Mouse (Mus musculus) kidney, embryonic 16.5 days (tissue): Measurements from ENCODE around the gene Cyp11a1. TPM values are rescaled to one million over a fixed set of nuclear protein-coding genes. Genes with fewer than 3 reads are reported as not detected.

ENCODE experiments used
- ATAC-seq: fragments of 200-750 bp; cut with Nextera tagmentation; 2 replicates; pipeline ENCODE4 v1.8.0; 2017; ENCODE audit warnings: moderate TSS enrichment; ENCODE audit not compliant: low FRiP score, low TSS enrichment
- H3K27ac ChIP-seq: fragments of 300-500 bp; sonication (generic); 2 replicates; pipeline ENCODE4 v1.5.1; 2014; ENCODE audit warnings: low read length
- H3K27me3 ChIP-seq: fragments of 300-500 bp; sonication (generic); 2 replicates; pipeline ENCODE4 v1.6.1; 2014; ENCODE audit warnings: low read length, control low read depth, mixed read lengths; ENCODE audit not compliant: insufficient read depth
- H3K36me3 ChIP-seq: fragments of 300-500 bp; sonication (generic); 2 replicates; pipeline ENCODE4 v1.6.1; 2014; ENCODE audit warnings: low read length, control low read depth, mixed read lengths; ENCODE audit not compliant: insufficient read depth
- H3K4me1 ChIP-seq: fragments of 300-500 bp; sonication (generic); 2 replicates; pipeline ENCODE4 v1.6.1; 2014; ENCODE audit warnings: low read length, control low read depth, mixed read lengths; ENCODE audit not compliant: insufficient read depth
- H3K4me2 ChIP-seq: fragments of 300-500 bp; sonication (generic); replicated peaks from 2 replicates; pipeline ENCODE4 v1.6.1; 2014; ENCODE audit warnings: low read depth, low read length
- H3K4me3 ChIP-seq: fragments of 300-500 bp; sonication (generic); 2 replicates; pipeline ENCODE4 v1.5.1; 2014; ENCODE audit warnings: mild to moderate bottlenecking, low read length
- H3K9ac ChIP-seq: fragments of 300-500 bp; sonication (generic); replicated peaks from 2 replicates; pipeline ENCODE4 v1.6.1; 2014; ENCODE audit warnings: low read length
- H3K9me3 ChIP-seq: fragments of 300-500 bp; sonication (generic); 2 replicates; pipeline ENCODE4 v1.6.1; 2016; ENCODE audit warnings: low read length, control low read depth
- WGBS: fragments of 180-500 bp; shearing (Covaris S2); extraction: QIAGEN DNeasy Blood & Tissue Kit; methylation state at CpG from one replicate; pipeline ENCODE4 v1.1.7; 2014; 5-methylcytosine and 5-hydroxymethylcytosine counted together
- polyA plus RNA-seq: library from polyadenylated mRNA; unstranded; fragments of >200 nt; fragmentation: Nextera tagmentation; extraction: Ambion mirVana; gene quantifications from 2 replicates; pipeline ENCODE4 v1.2.1, GENCODE M21; 2015

Cyp11a1 gene
- polyA plus RNA-seq, result 25.0 and 45.7 TPM in 2 replicates

DNA sequence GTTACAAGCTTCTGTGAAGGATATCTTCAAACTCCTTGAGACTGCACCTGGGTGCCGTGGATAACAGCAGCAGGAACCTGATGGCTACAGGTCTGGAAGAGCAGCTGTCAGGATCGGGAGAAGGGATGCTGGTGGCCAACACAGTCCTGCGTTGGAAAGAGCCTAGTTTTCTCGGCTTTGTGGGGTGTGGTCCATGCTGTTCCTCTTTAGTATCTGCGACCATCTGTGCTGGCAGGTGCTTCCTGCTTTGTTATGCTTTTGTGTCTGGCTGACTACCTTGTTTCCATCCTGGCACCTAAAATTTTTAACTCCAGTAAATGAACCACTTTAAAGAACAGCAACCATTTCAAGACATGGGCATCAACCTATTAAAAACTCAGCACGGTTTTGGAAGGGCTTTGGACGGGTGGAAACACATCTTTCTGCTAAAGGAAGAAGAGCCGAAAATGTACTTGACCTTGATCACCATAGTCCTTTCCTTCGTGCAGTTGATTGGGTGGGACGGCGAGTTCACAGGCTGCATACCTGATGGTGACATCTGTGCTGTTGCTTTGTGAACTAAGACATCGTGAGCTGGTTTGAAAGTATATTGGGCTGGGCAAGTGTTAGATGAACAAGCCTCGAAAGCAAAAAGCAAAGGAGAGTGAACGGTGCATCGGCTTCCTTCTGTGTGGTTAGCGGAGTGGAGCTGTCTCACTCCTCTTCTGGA is at the start of gene Cyp11a1:
Gene Cyp11a1 (plus strand): TSS at position 659 of the 709 bp plus-strand sequence.
- Histone ChIP-seq H3K4me1 (peaks cover 14% of the 10 kb centered on the region), H3K4me3 (no peak within 1 kb of the TSS), H3K9me3 (no peaks in the 10 kb centered on the region), H3K4me2 (no peak within 1 kb of the TSS), H3K9ac (no peak within 1 kb of the TSS), H3K27ac (no peak within 1 kb of the TSS), H3K36me3 (no peaks in the 10 kb centered on the region), H3K27me3 (no peaks in the 10 kb centered on the region)
- ATAC-seq, result no peak
- WGBS, result 84% methylated on average over 16 of the region's 16 CpGs

DNA sequence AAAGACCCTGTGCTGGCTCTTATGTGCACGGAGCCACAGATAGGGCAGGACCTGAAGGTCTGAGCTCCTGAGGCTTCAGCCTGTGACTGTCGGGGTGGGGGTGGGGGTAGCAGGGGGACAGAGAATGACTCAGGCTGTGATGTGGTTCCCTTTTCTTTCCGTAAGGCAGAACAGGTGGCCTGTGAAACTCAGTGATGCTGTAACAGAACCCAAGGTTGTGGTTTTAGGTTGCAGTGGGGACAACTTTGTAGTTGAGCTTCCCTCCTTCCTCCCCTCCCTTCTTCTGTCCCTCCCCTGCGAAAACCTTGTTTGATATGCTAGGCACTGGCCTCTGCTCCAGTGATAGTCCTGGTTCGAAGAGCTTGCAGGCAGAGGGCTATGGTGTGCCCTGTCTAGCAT is 49.4 kb upstream of the Cyp11a1 start:
- Histone ChIP-seq H3K4me1 (peaks cover 15% of the 10 kb centered on the region), H3K4me2 (no peak overlapping the region), H3K9ac (no peak overlapping the region), H3K9me3 (no peaks in the 10 kb centered on the region), H3K27me3 (no peaks in the 10 kb centered on the region), H3K27ac (no peak overlapping the region), H3K36me3 (no peaks in the 10 kb centered on the region), H3K4me3 (no peak overlapping the region)
- WGBS, result 64% methylated on average over 5 of the region's 5 CpGs
- ATAC-seq, result no peak

DNA sequence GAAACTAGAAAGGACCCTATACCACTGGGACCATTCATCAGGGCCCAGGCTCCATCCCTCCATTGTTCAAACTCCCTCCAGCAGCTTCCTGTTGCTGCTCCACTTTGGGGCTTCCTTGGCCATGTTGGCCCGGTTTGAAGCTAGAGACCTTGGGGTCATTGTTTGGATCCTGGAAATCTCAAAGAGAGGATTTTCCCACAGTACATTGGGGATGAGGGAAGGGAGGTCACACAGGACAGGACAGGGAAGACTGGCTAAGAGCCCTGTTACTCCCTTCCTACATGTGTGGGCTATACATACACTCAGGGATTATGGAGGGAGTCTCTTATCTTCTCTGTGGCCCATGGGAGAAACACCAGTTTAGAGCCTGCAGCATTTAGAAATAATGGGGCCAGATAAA is 47.6 kb upstream of the Cyp11a1 start:
- H3K9me3 ChIP-seq, result no peaks in the 10 kb centered on the region
- WGBS, result 81% methylated on average over 1 of the region's 1 CpGs
- H3K4me3 ChIP-seq, result no peak overlapping the region
- H3K4me1 ChIP-seq, result peaks cover 16% of the 10 kb centered on the region
- no peaks in the 10 kb centered on the region for H3K27me3 ChIP-seq
- H3K27ac ChIP-seq, result no peak overlapping the region
- H3K9ac ChIP-seq, result no peak overlapping the region
- ATAC-seq, result no peak
- H3K36me3 ChIP-seq, result no peaks in the 10 kb centered on the region
- H3K4me2 ChIP-seq, result no peak overlapping the region

DNA sequence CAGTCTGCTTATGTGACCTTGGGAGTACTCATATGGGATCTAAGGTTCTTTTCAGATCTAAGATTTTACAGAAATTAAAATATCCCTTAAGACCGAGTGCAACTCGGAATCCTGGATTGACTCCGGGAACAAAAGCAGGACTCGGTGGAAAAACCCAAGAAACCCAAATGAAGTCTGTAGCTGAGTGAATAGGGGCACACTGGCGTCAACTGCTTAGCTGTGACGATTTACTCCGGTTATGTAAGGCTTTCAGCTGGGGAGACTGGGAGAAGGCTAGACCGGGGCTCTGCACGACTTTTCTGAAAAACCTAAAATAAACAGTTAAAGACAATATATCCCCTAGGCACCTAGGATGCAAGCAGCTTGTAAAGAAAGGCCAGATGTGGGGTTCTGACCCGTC is 46.8 kb upstream of the Cyp11a1 start:
- no peak overlapping the region for H3K9ac ChIP-seq
- 70% methylated on average over 10 of the region's 10 CpGs for WGBS

DNA sequence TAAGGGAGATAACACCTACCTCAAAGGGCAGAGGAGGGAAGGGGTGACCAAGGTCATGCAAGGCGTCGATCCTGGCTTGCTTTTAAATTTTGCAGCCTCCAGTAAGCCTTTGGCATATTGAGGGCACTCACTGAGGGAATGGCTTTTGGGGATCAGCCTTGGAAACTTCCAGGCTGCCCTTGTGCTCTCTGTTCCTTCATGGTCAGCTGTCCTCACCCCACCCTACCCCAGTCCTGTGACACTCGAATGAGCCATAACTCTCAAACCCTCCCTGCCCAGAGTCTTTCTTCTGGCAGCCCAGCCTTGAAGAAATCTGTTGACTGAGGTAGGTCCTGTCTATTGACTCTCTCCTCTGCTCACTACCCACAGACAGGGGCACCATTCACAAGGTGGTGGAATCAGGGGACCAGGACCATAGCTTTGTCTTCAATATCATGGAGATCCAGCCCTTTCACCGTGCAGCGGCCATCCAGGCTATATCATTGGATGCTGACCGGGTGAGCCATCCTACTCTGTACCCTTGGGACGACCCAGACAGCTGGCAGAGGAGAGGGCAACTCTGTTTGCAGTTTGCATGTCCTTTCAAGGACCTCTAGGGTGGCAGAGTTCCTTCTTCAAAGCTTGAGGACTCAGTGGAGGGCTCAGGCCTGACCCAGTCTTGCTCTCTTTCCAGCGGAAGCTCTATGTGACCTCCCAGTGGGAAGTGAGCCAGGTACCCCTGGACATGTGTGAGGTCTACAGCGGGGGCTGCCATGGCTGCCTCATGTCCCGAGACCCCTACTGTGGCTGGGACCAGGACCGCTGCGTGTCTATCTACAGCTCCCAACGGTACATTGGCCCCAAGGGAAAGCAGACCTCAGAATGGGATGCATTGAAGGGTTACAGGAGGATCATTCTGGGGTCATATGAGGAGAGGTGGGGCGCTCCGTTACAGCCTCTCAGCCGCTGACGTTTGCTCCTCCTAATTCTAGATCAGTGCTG is 46.0 kb upstream of the Cyp11a1 start:
- Histone ChIP-seq H3K4me3 (no peak overlapping the region), H3K27me3 (no peaks in the 10 kb centered on the region), H3K4me2 (no peak overlapping the region), H3K36me3 (no peaks in the 10 kb centered on the region), H3K4me1 (peaks cover 14% of the 10 kb centered on the region), H3K9ac (no peak overlapping the region), H3K27ac (no peak overlapping the region), H3K9me3 (no peaks in the 10 kb centered on the region)
- ATAC-seq, result no peak
- WGBS, result 80% methylated on average over 17 of the region's 17 CpGs

More for the DNA sequence above, 46.8 kb upstream of the Cyp11a1 start:
- peaks cover 14% of the 10 kb centered on the region for H3K4me1 ChIP-seq
- no peaks in the 10 kb centered on the region for H3K9me3 ChIP-seq
- ATAC-seq, result no peak
- H3K27me3 ChIP-seq, result no peaks in the 10 kb centered on the region
- H3K4me3 ChIP-seq, result no peak overlapping the region
- H3K36me3 ChIP-seq, result no peaks in the 10 kb centered on the region
- no peak overlapping the region for H3K27ac ChIP-seq
- no peak overlapping the region for H3K4me2 ChIP-seq

DNA sequence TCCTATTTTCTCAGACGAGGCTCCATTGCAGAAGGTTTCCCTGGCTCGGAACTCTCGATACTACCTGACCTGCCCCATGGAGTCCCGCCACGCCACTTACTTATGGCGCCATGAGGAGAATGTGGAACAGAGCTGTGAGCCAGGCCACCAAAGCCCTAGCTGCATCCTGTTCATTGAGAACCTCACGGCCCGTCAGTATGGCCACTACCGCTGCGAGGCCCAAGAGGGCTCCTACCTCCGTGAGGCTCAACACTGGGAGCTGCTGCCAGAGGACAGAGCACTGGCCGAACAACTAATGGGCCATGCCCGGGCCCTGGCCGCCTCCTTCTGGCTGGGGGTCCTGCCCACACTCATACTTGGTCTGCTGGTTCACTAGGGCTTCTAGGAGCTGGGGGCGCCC is 45.0 kb upstream of the Cyp11a1 start:
- Histone ChIP-seq H3K4me2 (no peak overlapping the region), H3K36me3 (no peaks in the 10 kb centered on the region), H3K9ac (no peak overlapping the region), H3K27ac (no peak overlapping the region), H3K9me3 (no peaks in the 10 kb centered on the region), H3K27me3 (no peaks in the 10 kb centered on the region), H3K4me3 (no peak overlapping the region), H3K4me1 (peaks cover 14% of the 10 kb centered on the region)
- WGBS, result 88% methylated on average over 15 of the region's 15 CpGs
- no peak for ATAC-seq

DNA sequence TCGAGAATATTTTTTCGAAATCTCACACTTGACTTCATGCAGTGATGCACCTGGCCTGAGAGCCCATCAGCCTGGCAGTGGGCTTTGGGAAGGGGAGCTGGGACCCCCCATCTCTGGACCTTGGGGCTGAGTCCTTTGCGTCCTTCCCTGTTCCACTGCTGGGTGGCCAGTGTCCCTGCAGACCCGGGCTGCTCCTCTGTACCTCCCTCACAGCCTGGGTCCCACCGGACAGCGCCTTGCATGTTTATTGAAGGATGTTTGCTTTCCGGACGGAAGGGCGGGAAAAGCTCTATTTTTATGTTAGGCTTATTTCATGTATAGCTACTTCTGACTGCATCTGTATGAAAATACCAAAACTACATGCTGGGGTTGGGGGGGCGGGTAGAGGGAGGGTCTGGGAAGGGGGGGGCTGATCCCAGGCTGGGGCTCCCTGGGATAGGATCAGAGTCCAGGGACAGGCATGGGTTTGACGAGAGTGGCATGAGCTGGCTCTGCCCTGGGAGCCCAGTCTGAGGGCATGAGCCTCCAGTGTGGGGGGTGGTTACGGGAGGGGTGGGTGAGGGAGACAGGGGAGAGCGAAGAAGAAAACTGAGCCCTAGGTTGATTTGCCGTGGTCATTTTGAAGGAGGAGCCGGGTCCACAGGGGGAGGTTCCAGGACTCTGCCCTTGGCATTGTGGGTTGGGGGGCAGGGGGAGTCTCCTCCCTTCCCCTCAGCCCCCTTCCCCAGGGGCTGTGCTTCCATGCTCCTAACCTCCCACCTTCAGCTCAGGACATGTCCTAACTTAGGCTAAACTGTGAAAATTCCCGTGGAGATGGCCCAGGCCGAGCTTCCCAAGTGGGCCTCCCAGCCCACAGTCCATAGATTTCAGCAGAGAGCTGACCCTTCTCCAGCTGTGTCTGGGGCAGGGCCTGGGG is 44.1 kb upstream of the Cyp11a1 start:
- Histone ChIP-seq H3K27ac (peak overlapping the region; percentile 30; the same call in 1 of the 2 replicates), H3K27me3 (no peaks in the 10 kb centered on the region), H3K4me3 (no peak overlapping the region), H3K9me3 (no peaks in the 10 kb centered on the region), H3K9ac (no peak overlapping the region), H3K4me2 (no peak overlapping the region), H3K4me1 (peaks cover 14% of the 10 kb centered on the region), H3K36me3 (no peaks in the 10 kb centered on the region)
- WGBS, result 40% methylated on average over 17 of the region's 17 CpGs
- no peak for ATAC-seq

DNA sequence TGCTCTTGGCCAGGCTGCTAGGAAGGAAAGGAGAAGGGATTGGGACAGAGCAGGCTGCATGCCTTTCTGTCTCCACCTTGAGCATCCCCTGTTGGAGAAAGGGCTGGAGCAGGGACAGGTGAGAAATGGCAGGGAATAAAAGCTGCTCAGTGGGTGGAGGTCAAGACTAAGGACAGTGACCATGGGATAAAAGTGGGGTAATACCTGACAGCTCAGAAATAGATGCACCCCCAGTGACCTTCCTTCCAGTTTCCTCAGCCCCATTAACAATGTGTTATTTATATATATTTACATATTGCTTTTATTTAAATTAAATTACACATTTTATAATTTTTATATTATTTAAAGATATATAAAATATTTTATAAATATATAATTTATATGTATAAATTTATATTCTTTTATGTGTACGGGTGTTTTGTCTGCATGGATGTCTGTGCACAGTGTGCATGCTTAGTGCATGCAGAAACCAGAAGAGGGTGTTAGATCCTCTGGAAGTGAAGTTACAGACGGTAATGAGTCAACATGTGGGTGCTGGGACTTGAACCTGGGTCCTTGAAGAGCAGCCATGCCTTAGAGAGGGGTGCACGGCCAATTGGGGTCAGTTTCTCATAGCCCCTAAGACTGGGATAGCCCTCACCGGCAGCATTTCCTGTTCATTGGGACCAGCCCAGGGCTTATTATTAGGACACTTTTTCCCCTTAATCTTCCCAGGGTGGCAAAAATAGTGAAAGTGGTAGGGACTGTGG is 42.8 kb upstream of the Cyp11a1 start:
- 85% methylated on average over 4 of the region's 4 CpGs for WGBS
- Histone ChIP-seq H3K27ac (no peak overlapping the region), H3K4me3 (no peak overlapping the region), H3K4me2 (no peak overlapping the region), H3K9me3 (no peaks in the 10 kb centered on the region), H3K27me3 (no peaks in the 10 kb centered on the region), H3K36me3 (no peaks in the 10 kb centered on the region), H3K4me1 (peaks cover 16% of the 10 kb centered on the region), H3K9ac (no peak overlapping the region)
- no peak for ATAC-seq

DNA sequence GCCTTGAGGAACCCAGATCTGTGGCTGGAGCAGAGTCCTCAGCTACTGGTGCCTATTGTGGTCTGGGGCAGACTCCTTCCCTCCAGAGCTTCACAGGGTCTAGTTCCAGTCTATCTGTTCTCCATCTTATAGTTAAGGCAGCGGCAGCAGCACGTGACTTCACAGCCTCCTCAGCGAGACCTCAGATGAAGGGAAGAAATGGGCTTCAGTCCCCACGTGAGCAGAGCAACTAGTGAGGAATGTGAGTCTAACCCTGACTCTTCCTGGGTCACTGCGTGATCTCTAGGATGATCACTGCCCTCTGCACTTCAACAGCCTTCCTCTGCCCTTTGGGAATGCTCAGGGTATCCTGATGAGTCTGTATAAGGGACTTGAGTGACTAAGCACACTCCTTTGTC is 42.2 kb upstream of the Cyp11a1 start:
- ATAC-seq, result no peak

More for the DNA sequence above, 42.2 kb upstream of the Cyp11a1 start:
- Histone ChIP-seq H3K4me2 (no peak overlapping the region), H3K27ac (no peak overlapping the region), H3K9me3 (no peaks in the 10 kb centered on the region), H3K9ac (no peak overlapping the region), H3K4me1 (peaks cover 16% of the 10 kb centered on the region), H3K36me3 (no peaks in the 10 kb centered on the region), H3K27me3 (no peaks in the 10 kb centered on the region), H3K4me3 (no peak overlapping the region)
- 73% methylated on average over 5 of the region's 5 CpGs for WGBS
